Mouse (Mus musculus): ENCODE measurements at regions not wholly inside any gene's neighbourhood (a gene's known extent, or its start where the extent isn't known, plus 50 kb on each side); places are given as distances from the start of the nearest gene placed in this dataset.

DNA sequence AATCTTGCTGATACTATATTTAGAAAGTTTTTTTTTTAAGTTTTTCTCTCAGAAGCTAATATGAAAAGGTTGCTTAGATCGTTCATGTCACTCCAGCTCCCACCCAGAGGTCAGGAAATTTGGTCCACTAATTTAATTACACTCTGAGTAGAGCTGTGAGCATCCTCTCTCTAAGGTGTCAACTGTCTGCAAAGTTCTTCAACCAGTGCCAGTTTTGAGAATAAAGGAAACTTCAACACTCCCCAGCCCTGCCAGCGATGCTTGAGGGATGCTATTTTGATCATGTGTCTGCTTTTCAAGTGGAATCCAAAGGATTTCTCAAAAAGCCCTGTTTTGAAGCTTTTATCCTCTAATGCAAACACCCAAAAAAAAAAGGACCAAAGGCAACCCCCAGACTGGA is 467.6 kb downstream of the Rfpl4b start:
- no peak for TF ChIP-seq CTCF (IDR thresholded peaks at IDR 0.05; ENCODE audit: low read depth)
- TF ChIP-seq EP300 (IDR thresholded peaks at IDR 0.05; ENCODE audit: low read depth) = no peak
